Mouse (Mus musculus): ENCODE data around the gene Hnf1b.

DNA sequence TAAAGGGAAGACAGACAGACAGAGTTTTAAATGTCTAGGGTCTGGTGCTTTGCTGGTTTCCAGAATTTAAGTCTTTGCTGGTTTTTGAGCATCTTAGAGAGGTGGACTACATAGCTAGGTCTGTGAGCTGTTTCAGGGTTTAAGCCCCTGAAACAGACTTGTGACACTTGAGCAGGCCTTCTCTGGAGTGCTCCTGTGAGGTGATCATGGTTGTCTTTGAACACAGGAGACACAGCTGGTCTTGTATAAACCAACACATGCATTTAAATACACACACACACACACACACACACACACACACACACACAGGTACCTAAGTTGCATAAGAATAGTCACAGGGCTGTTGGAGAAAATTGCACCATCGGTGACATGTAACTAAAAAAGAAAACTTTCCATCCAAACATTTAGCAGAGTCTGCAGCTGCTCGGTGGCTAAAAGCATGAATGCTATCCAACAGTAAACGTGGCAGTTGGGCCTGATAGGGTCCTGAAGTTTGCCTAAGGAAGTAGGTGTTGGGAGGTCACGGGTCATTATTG, 28.6 kb downstream of the Hnf1b start:
- TF ChIP-seq CTCF (IDR thresholded peaks at IDR 0.05; ENCODE audit: extremely low read depth, insufficient read depth, insufficient read length, insufficient replicate concordance) (no peak), POLR2A (IDR thresholded peaks at IDR 0.05; ENCODE audit: low read depth, low read length) (no peak)
